Mouse (Mus musculus) MEL (cell line): ENCODE results near the gene Rab44. TPM values are rescaled to one million over a fixed set of nuclear protein-coding genes. Genes with fewer than 3 reads are reported as not detected.

Source experiments
- DNase-seq: peaks from one replicate; pipeline ENCODE4 v3.0.0; 2011; ENCODE audit warnings: low read depth, low spot score
- H3K27ac ChIP-seq: 2 replicates; pipeline ENCODE4 v1.5.1; 2012; ENCODE audit warnings: low read depth, mild to moderate bottlenecking, control low read depth, low read length, moderate library complexity; ENCODE audit not compliant: control insufficient read depth
- H3K27me3 ChIP-seq, 2 experiments: fragments of 150-350 bp in 1 of 2; sonication (generic) in 1 of 2; 2 replicates each; pipeline ENCODE4 v1.6.1; 2012; ENCODE audit warnings: low read length in 2 of 2, mild to moderate bottlenecking in 2 of 2, improper control_type of control experiment in 1 of 2, moderate library complexity in 1 of 2; ENCODE audit not compliant: insufficient read depth in 2 of 2, control insufficient read depth in 1 of 2
- H3K36me3 ChIP-seq, 2 experiments: 2 replicates each; pipeline ENCODE4 v1.6.1; 2012 to 2014; ENCODE audit warnings: low read length in 2 of 2, improper control_type of control experiment in 1 of 2, inconsistent platforms in 1 of 2, mild to moderate bottlenecking in 1 of 2; ENCODE audit not compliant: insufficient read depth in 2 of 2, control insufficient read depth in 1 of 2
- H3K4me1 ChIP-seq, 2 experiments: fragments of 150-350 bp in 1 of 2; sonication (generic) in 1 of 2; 2 replicates each; pipeline ENCODE4 v1.6.1; 2012; ENCODE audit warnings: low read length in 2 of 2, improper control_type of control experiment in 1 of 2, mild to moderate bottlenecking in 1 of 2; ENCODE audit not compliant: insufficient read depth in 2 of 2, control insufficient read depth in 1 of 2
- H3K4me3 ChIP-seq, 2 experiments: fragments of 150-350 bp in 1 of 2; sonication (generic) in 1 of 2; 2 replicates each; pipeline ENCODE4 v1.5.1; 2012; ENCODE audit warnings: low read depth in 2 of 2, low read length in 2 of 2, mild to moderate bottlenecking in 2 of 2, moderate library complexity in 2 of 2, control low read depth in 1 of 2, improper control_type of control experiment in 1 of 2; ENCODE audit not compliant: control insufficient read depth in 1 of 2, insufficient read depth in 1 of 2
- H3K79me2 ChIP-seq: 2 replicates; pipeline ENCODE4 v1.6.1; 2012; ENCODE audit warnings: mild to moderate bottlenecking, low read length, moderate library complexity; ENCODE audit not compliant: control insufficient read depth, poor library complexity, insufficient read depth
- H3K9ac ChIP-seq: 2 replicates; pipeline ENCODE4 v1.6.1; 2012; ENCODE audit warnings: low read depth, mild to moderate bottlenecking, control low read depth, low read length, moderate library complexity; ENCODE audit not compliant: control insufficient read depth, poor library complexity, severe bottlenecking
- H3K9me3 ChIP-seq: fragments of 150-350 bp; sonication (generic); replicated peaks from 2 replicates; pipeline ENCODE4 v1.6.1; 2012; ENCODE audit warnings: mild to moderate bottlenecking, low read length, improper control_type of control experiment, moderate library complexity; ENCODE audit not compliant: insufficient read depth
- BHLHE40 ChIP-seq: IDR thresholded peaks from 2 replicates; pipeline ENCODE4 v1.6.1; 2012; ENCODE audit warnings: low read depth, mild to moderate bottlenecking, inconsistent platforms, low read length, improper control_type of control experiment, borderline replicate concordance
- ETS1 ChIP-seq: IDR thresholded peaks from 2 replicates; pipeline ENCODE4 v1.6.1; 2012; ENCODE audit warnings: low read depth, mild to moderate bottlenecking, inconsistent platforms, low read length, improper control_type of control experiment, moderate library complexity
- GABPA ChIP-seq: IDR thresholded peaks from 2 replicates; pipeline ENCODE4 v1.6.1; 2012; ENCODE audit warnings: low read depth, mild to moderate bottlenecking, inconsistent platforms, low read length, improper control_type of control experiment, moderate library complexity
- GATA1 ChIP-seq: IDR thresholded peaks from 2 replicates; pipeline ENCODE4 v1.6.1; 2011; ENCODE audit warnings: low read depth, low read length, improper control_type of control experiment
- HCFC1 ChIP-seq: IDR thresholded peaks from 2 replicates; pipeline ENCODE4 v1.6.1; 2012; ENCODE audit warnings: low read depth, mild to moderate bottlenecking, inconsistent platforms, low read length, improper control_type of control experiment, moderate library complexity
- MAZ ChIP-seq: IDR thresholded peaks from 2 replicates; pipeline ENCODE4 v1.6.1; 2012; ENCODE audit warnings: low read depth, mild to moderate bottlenecking, inconsistent platforms, low read length, improper control_type of control experiment
- MXI1 ChIP-seq: IDR thresholded peaks from 2 replicates; pipeline ENCODE4 v1.6.1; 2011; ENCODE audit warnings: mild to moderate bottlenecking, low read depth, low read length, improper control_type of control experiment
- MYB ChIP-seq: IDR thresholded peaks from 2 replicates; pipeline ENCODE4 v1.6.1; 2011; ENCODE audit warnings: mild to moderate bottlenecking, low read depth, low read length, improper control_type of control experiment
- POLR2AphosphoS2 ChIP-seq: IDR thresholded peaks from 2 replicates; pipeline ENCODE4 v1.6.1; 2011; ENCODE audit warnings: low read length, improper control_type of control experiment
- POLR2AphosphoS5 ChIP-seq: IDR thresholded peaks from 2 replicates; pipeline ENCODE4 v1.6.1; 2012; ENCODE audit warnings: low read depth, borderline replicate concordance, mild to moderate bottlenecking, inconsistent platforms, low read length, moderate library complexity, mixed read lengths
- RAD21 ChIP-seq: IDR thresholded peaks from 2 replicates; pipeline ENCODE4 v1.6.1; 2011; ENCODE audit warnings: mild to moderate bottlenecking, low read depth, low read length, improper control_type of control experiment
- RCOR1 ChIP-seq: IDR thresholded peaks from 2 replicates; pipeline ENCODE4 v1.6.1; 2012; ENCODE audit warnings: low read depth, mild to moderate bottlenecking, inconsistent platforms, low read length, improper control_type of control experiment
- TBP ChIP-seq: IDR thresholded peaks from 2 replicates; pipeline ENCODE4 v1.8.0; 2011; ENCODE audit warnings: low read depth, low read length, improper control_type of control experiment
- TCF12 ChIP-seq: IDR thresholded peaks from 2 replicates; pipeline ENCODE4 v1.6.1; 2014; ENCODE audit warnings: low read depth, mild to moderate bottlenecking, inconsistent platforms, low read length, improper control_type of control experiment, moderate library complexity
- USF2 ChIP-seq, 2 experiments: IDR thresholded peaks; 2 replicates each; pipeline ENCODE4 v1.6.1; 2011 to 2012; ENCODE audit warnings: improper control_type of control experiment in 2 of 2, low read length in 2 of 2, borderline replicate concordance in 1 of 2, inconsistent platforms in 1 of 2, low read depth in 1 of 2, mild to moderate bottlenecking in 1 of 2; ENCODE audit not compliant: insufficient read depth in 1 of 2
- ZNF384 ChIP-seq: IDR thresholded peaks from 2 replicates; pipeline ENCODE4 v1.6.1; 2012; ENCODE audit warnings: low read depth, mild to moderate bottlenecking, inconsistent platforms, low read length, improper control_type of control experiment
- polyA plus RNA-seq, 2 experiments: library from polyadenylated mRNA; stranded (reverse) in 1 of 2; unstranded in 1 of 2; fragments of >175 nt in 1 of 2; fragments of >200 nt in 1 of 2; gene quantifications; 2 replicates each; pipeline versions ENCODE4 v1.2.1 to v1.2.4; 2012; ENCODE audit warnings: low replicate concordance in 2 of 2, low read depth in 1 of 2; ENCODE audit not compliant: insufficient read length in 2 of 2, insufficient read depth in 1 of 2, missing spikeins in 1 of 2
- total RNA-seq: library from RNA; depleted of rRNA; stranded (reverse); fragments of 300-350 nt; gene quantifications from 2 replicates; pipeline ENCODE4 v1.2.3, GENCODE M21; 2012

The Rab44 gene
- total and polyA plus RNA-seq, 3 experiments, result 7.0 to 9.5 TPM; not detected in 1

DNA sequence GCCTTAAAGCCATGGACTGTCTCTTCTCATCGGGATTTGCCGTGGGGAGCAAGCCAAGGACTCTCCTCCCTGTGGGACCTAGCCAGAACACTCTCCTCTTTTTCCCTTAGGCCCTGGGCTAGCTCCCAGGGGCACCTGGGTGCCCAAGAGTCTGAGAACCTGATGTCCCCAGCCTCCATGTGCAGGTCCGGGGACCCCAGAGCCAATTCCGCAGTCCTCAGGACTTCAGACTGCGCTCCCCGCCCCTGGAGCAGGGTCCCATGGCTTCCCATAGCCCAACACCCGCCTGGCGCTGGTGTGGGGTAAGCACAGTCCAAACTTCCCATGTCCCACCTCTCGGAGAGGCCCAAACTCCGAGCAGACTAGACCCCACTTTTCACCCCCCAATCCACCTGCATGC lies 28.7 kb upstream of the Rab44 start:
- Histone ChIP-seq H3K27ac (no peak overlapping the region), H3K36me3 (0 out of 4 replicates have a peak, but pooled peaks cover 0 to 3% of the 10 kb centered on the region in 2 experiments), H3K9me3 (no peaks in the 10 kb centered on the region), H3K27me3 (no peaks in the 10 kb centered on the region), H3K4me3 (no peak overlapping the region), H3K9ac (no peak overlapping the region)
- no peak for DNase-seq
- no peak for TF ChIP-seq TCF12
- TF ChIP-seq RCOR1, result no peak
- TF ChIP-seq POLR2AphosphoS2, result no peak
- no peak for TF ChIP-seq HCFC1
- no peak for TF ChIP-seq ETS1
- TF ChIP-seq GABPA, result no peak
- no peak for TF ChIP-seq MAZ
- no peak for TF ChIP-seq ZNF384
- no peak for TF ChIP-seq USF2 (IDR thresholded peaks at IDR 0.05; ENCODE audit: borderline replicate concordance in 1 of 2, insufficient read depth in 1 of 2, low read depth in 1 of 2, low read length in 2 of 2)
- TF ChIP-seq BHLHE40, result no peak
- TF ChIP-seq RAD21, result no peak
- no peak for TF ChIP-seq TBP
- TF ChIP-seq MXI1, result no peak
- TF ChIP-seq, all 39 proteins: peak for 0
- Histone ChIP-seq H3K79me2 (peaks cover 5% of the 10 kb centered on the region; the same call in 1 of the 2 replicates), H3K4me1 (peaks cover 5 to 9% of the 10 kb centered on the region in 2 experiments)

- Histone ChIP-seq H3K27me3 (no peaks in the 10 kb centered on the region), H3K79me2 (peaks cover 2% of the 10 kb centered on the region; the same call in 1 of the 2 replicates), H3K4me3 (no peak overlapping the region), H3K9me3 (no peaks in the 10 kb centered on the region), H3K4me1 (peaks cover 2 to 4% of the 10 kb centered on the region in 2 experiments; a peak in 2 of 4 replicates), H3K27ac (no peak overlapping the region), H3K36me3 (0 out of 4 replicates have a peak, but pooled peaks cover 0 to 2% of the 10 kb centered on the region in 2 experiments), H3K9ac (no peak overlapping the region)
- TF ChIP-seq MYB (no peak), POLR2AphosphoS5 (no peak), GATA1 (no peak)
- no peak for DNase-seq
Measured at GRCm38 (mm10) chr17:29086916-29087315, 27.0 kb upstream of the Rab44 start.
